Mouse (Mus musculus): ENCODE measurements at regions not wholly inside any gene's neighbourhood (a gene's known extent, or its start where the extent isn't known, plus 50 kb on each side); places are given as distances from the start of the nearest gene placed in this dataset.
A peak's percentile ranks its signal among the peaks of the same experiment; 100 is the strongest.
"Not testable (repeated sequence)": the region's sequence is repeated elsewhere in the genome, so short reads cannot be mapped to it uniquely, and the experiment has no call there.

- DNase-seq: not testable (repeated sequence)
These were observed 124.7 kb upstream of the Fgf14 start for GRCm38 (mm10) chr14:124801589-124801988.

GRCm38 (mm10) chr14:124800421-124800820, 123.5 kb upstream of the Fgf14 start:
- DNase-seq: no peak

DNA sequence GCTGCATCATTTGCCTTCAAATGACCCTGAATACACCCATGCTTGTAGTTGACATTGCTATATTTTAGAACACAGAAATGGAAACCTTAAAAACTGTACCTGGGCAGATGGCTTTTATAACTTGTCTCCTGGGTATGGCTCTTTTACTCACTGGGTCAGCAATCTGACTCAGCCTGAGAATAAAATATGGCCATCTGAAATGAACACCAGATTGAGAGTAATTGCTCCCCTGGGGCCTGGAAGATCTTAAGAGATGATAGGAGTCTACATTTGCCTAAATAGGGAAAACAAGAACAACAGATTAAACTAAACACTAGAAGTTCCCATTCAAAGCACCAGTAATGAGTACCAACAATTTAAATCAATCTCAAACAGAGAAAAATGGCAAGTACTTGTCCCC, 98.5 kb upstream of the Fgf14 start:
- DNase-seq: peak; percentile 60

DNA sequence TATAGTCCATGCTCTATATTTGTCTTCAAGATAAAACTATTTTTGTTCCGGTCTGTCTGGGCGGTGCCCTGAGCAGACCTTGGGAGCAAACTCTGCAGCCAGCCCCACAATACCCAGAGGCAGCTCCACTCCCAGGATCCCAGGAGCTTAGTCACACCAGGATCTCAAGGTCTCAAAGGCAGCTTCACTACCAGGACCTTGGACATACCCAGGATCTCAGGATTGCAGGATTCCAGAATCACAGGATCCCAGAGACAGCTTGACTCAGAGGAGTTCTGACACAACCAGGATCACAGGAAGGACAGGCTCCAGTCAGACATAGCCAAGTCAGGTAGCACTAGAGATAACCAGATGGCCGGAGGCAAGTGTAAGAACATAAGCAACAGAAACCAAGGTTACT, 91.1 kb upstream of the Fgf14 start:
- DNase-seq: peak; percentile 79

DNA sequence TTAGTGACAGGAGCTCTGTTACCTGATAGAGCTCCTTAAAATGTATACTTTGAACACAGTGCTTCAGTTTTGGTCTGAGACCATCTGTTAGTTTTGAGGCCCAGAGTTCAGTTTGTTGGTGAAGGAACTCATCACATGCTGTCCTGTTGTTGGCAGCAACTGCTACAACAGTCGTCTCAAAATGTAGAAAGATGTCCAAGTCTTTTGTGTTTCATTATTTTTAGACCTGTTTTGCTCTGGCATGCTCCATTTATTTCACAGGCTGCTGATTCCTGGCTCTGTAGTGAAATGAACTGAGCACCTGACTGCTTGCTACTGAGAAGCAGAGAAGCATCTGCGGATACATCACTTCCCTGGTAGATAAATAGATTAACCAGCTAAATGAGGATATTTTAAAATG, 90.3 kb upstream of the Fgf14 start:
- DNase-seq: peak; percentile 97

GRCm38 (mm10) chr14:124742491-124742890, 65.6 kb upstream of the Fgf14 start:
- peak; percentile 80 for DNase-seq
